Mouse (Mus musculus) liver, embryonic 11.5 days (tissue): ENCODE data around the gene Hk2. TPM values are rescaled to one million over a fixed set of nuclear protein-coding genes. Genes with fewer than 3 reads are reported as not detected.
"Not testable (repeated sequence)": the region's sequence is repeated elsewhere in the genome, so short reads cannot be mapped to it uniquely, and the experiment has no call there.

Experiments
- ATAC-seq: fragments of 200-750 bp; cut with Nextera tagmentation; replicated peaks from 2 replicates; pipeline ENCODE4 v1.8.0; 2017; ENCODE audit warnings: moderate number of reproducible peaks, mild to moderate bottlenecking, moderate TSS enrichment, moderate library complexity; ENCODE audit not compliant: low FRiP score
- DNase-seq: peaks from one replicate; pipeline ENCODE4 v3.0.0-alpha.2; 2017; ENCODE audit warnings: low spot score
- H3K27ac ChIP-seq: fragments of 300-500 bp; sonication (generic); 2 replicates; pipeline ENCODE4 v1.5.1; 2014; ENCODE audit warnings: mild to moderate bottlenecking, low read depth, low read length, control low read depth
- H3K27me3 ChIP-seq: fragments of 300-500 bp; sonication (generic); replicated peaks from 2 replicates; pipeline ENCODE4 v1.6.1; 2014; ENCODE audit warnings: low read length, mixed read lengths; ENCODE audit not compliant: control insufficient read depth, insufficient read depth
- H3K36me3 ChIP-seq: fragments of 300-500 bp; sonication (generic); 2 replicates; pipeline ENCODE4 v1.6.1; 2014; ENCODE audit warnings: mild to moderate bottlenecking, low read length, moderate library complexity, mixed read lengths; ENCODE audit not compliant: control insufficient read depth, insufficient read depth
- H3K4me1 ChIP-seq: fragments of 300-500 bp; sonication (generic); replicated peaks from 2 replicates; pipeline ENCODE4 v1.6.1; 2014; ENCODE audit warnings: low read length, mixed read lengths; ENCODE audit not compliant: control insufficient read depth, insufficient read depth
- H3K4me2 ChIP-seq: fragments of 300-500 bp; sonication (generic); 2 replicates; pipeline ENCODE4 v1.6.1; 2014; ENCODE audit warnings: mild to moderate bottlenecking, control low read depth, moderate library complexity
- H3K4me3 ChIP-seq: fragments of 300-500 bp; sonication (generic); 2 replicates; pipeline ENCODE4 v1.5.1; 2014; ENCODE audit warnings: low read depth, low read length, control low read depth
- H3K9ac ChIP-seq: fragments of 300-500 bp; sonication (generic); 2 replicates; pipeline ENCODE4 v1.6.1; 2014; ENCODE audit warnings: low read depth, low read length, control low read depth
- H3K9me3 ChIP-seq: fragments of 300-500 bp; sonication (generic); 2 replicates; pipeline ENCODE4 v1.6.1; 2016; ENCODE audit warnings: low read length, inconsistent platforms, mixed read lengths; ENCODE audit not compliant: control insufficient read depth
- WGBS: fragments of 180-500 bp; shearing (Covaris S2); extraction: QIAGEN DNeasy Blood & Tissue Kit; methylation state at CpG from one replicate; pipeline ENCODE4 v1.1.7; 2014; 5-methylcytosine and 5-hydroxymethylcytosine counted together
- polyA plus RNA-seq: library from polyadenylated mRNA; unstranded; fragments of >200 nt; fragmentation: Nextera tagmentation; extraction: Ambion mirVana; gene quantifications from 2 replicates; pipeline ENCODE4 v1.2.1, GENCODE M21; 2014

Gene Hk2
- polyA plus RNA-seq, 1 experiment from 2014 or later: 29.0 TPM

- not testable (repeated sequence) for H3K4me2 ChIP-seq, H3K9ac ChIP-seq, H3K27ac ChIP-seq, DNase-seq, H3K4me3 ChIP-seq, ATAC-seq, H3K36me3 ChIP-seq, H3K4me1 ChIP-seq, H3K27me3 ChIP-seq, H3K9me3 ChIP-seq
- 66% methylated on average over 3 of the region's 3 CpGs for WGBS
These were observed 96.6 kb downstream of the Hk2 start for GRCm38 (mm10) chr6:82677629-82678028.

Other genes starting within 250 kb of the Hk2 start
- 106 and 108 TPM in 2 replicates for gene Pole4, start 69.1 kb downstream of the Hk2 start, polyA plus RNA-seq
- 0.14 and 0.34 TPM in 2 replicates for gene Sema4f, start 165.3 kb upstream of the Hk2 start, polyA plus RNA-seq
- gene M1ap, start 172.4 kb upstream of the Hk2 start, polyA plus RNA-seq: 6.8 and 8.2 TPM in 2 replicates